ENCODE assay signal across 8 mouse cellular contexts in genomic region chr15:88921131-88921991, GRCm38 (mm10). TPM values are rescaled to one million over a fixed set of nuclear protein-coding genes. Genes with fewer than 3 reads are reported as not detected.
DNase-seq lines count a peak whose midpoint lies in the region; ATAC-seq lines count a peak whose summit lies in the region.

No protein-coding gene starts in this region.

- H3K36me3 ChIP-seq in intestine, embryonic 16.5 days (ENCODE audit: control insufficient read depth, insufficient read depth, low read length): no peaks in the 10 kb centered on the region
- no peaks in the 10 kb centered on the region for H3K36me3 ChIP-seq in midbrain, embryonic 14.5 days (ENCODE audit: control insufficient read depth, insufficient read depth, low read length)

- intact Hi-C loops in left cerebral cortex, postnatal 25 days (cut with DNase I): loop anchor here (1.0 to 5.0 kb wide), 2 partner anchors 44 to 93 kb away; no protein-coding TSS in a partner anchor

- no peak overlapping the region for H3K9ac ChIP-seq in intestine, embryonic 16.5 days (ENCODE audit: low read depth, low read length)
- H3K9ac ChIP-seq in midbrain, embryonic 14.5 days (replicated peaks; ENCODE audit: low read length): no peak overlapping the region

- no peak overlapping the region for H3K27ac ChIP-seq in intestine, embryonic 16.5 days (ENCODE audit: low read length)
- no peak overlapping the region for H3K27ac ChIP-seq in midbrain, embryonic 14.5 days (replicated peaks; ENCODE audit: low read depth, low read length)

- no peak overlapping the region for H3K4me2 ChIP-seq in intestine, embryonic 16.5 days (ENCODE audit: low read depth, low read length)
- no peak overlapping the region for H3K4me2 ChIP-seq in midbrain, embryonic 14.5 days (ENCODE audit: low read length)

- DNase-seq in 3134 (ENCODE audit: extremely low read depth, insufficient read length, low spot score): peak; percentile 29
- DNase-seq in adrenal gland, adult 18-20 months (ENCODE audit: low spot score in 2 of 2): peak; percentile 69 to 76
- peak; percentile 90 for DNase-seq in embryo, embryonic 10 days (ENCODE audit: low spot score)
- DNase-seq in gastrocnemius, postnatal 10 days: peak; percentile 77
- peak; percentile 84 to 89 for DNase-seq in left cerebral cortex, postnatal 25 days (ENCODE audit: low spot score in 2 of 2)
- peak; percentile 96 for DNase-seq in midbrain, embryonic 14.5 days
- DNase-seq in spleen, postnatal 4 days (ENCODE audit: low spot score in 2 of 2): peak; percentile 51 to 83

- peak; percentile 69 for ATAC-seq in intestine, embryonic 16.5 days
- no peak for ATAC-seq in midbrain, embryonic 14.5 days (ENCODE audit: low FRiP score, low TSS enrichment)

- H3K4me3 ChIP-seq in intestine, embryonic 16.5 days (ENCODE audit: low read length): no peak overlapping the region
- H3K4me3 ChIP-seq in midbrain, embryonic 14.5 days (replicated peaks; ENCODE audit: low read depth, low read length): no peak overlapping the region

- peaks cover 12% of the 10 kb centered on the region for H3K4me1 ChIP-seq in intestine, embryonic 16.5 days (ENCODE audit: control insufficient read depth, insufficient read depth, low read length)
- no peaks in the 10 kb centered on the region for H3K4me1 ChIP-seq in midbrain, embryonic 14.5 days (ENCODE audit: control insufficient read depth, insufficient read depth, low read length)

- H3K9me3 ChIP-seq in intestine, embryonic 16.5 days (ENCODE audit: control insufficient read depth, low read length): no peaks in the 10 kb centered on the region
- H3K9me3 ChIP-seq in midbrain, embryonic 14.5 days (ENCODE audit: control insufficient read depth, low read length): no peaks in the 10 kb centered on the region

- 22% methylated on average over 12 of the region's 12 CpGs for WGBS in intestine, embryonic 16.5 days
- 28% methylated on average over 12 of the region's 12 CpGs for WGBS in midbrain, embryonic 14.5 days

- no peaks in the 10 kb centered on the region for H3K27me3 ChIP-seq in intestine, embryonic 16.5 days (replicated peaks; ENCODE audit: control insufficient read depth, insufficient read depth, low read length)
- no peaks in the 10 kb centered on the region for H3K27me3 ChIP-seq in midbrain, embryonic 14.5 days (ENCODE audit: control insufficient read depth, insufficient read depth, low read length)

RNA-seq across cellular contexts. Expression of gene Ttll8, which starts 32.9 kb away (rescaled TPM):
- total RNA-seq in adrenal gland, adult 18-20 months (2021): under 1 TPM in 1 of 2 experiments, not detected in 1; 0.10 TPM
- not detected for total RNA-seq in gastrocnemius, postnatal 10 days (2021)
- not detected in 2 replicates for polyA plus RNA-seq in intestine, embryonic 16.5 days (2015; fragmentation: Nextera tagmentation; extraction: Ambion mirVana)
- total RNA-seq in left cerebral cortex, postnatal 25 days (2021): 1 to 10 TPM; 1.3 to 1.7 TPM
- not detected in 2 replicates for polyA plus RNA-seq in midbrain, embryonic 14.5 days (2014; fragmentation: Nextera tagmentation; extraction: Ambion mirVana)

RNA-seq across cellular contexts. Expression of gene Mlc1, which starts 57.4 kb away (rescaled TPM):
- total RNA-seq in adrenal gland, adult 18-20 months (2021): not detected
- under 1 TPM; 0.07 to 0.20 TPM for total RNA-seq in gastrocnemius, postnatal 10 days (2021)
- not detected in 2 replicates for polyA plus RNA-seq in intestine, embryonic 16.5 days (2015; fragmentation: Nextera tagmentation; extraction: Ambion mirVana)
- 100 to 1,000 TPM; 101 to 103 TPM for total RNA-seq in left cerebral cortex, postnatal 25 days (2021)
- 6.4 and 7.6 TPM in 2 replicates for polyA plus RNA-seq in midbrain, embryonic 14.5 days (2014; fragmentation: Nextera tagmentation; extraction: Ambion mirVana)

RNA-seq across cellular contexts. Expression of gene Pim3, which starts 59.4 kb away (rescaled TPM):
- 10 to 100 TPM; 74.3 to 84.7 TPM for total RNA-seq in adrenal gland, adult 18-20 months (2021)
- total RNA-seq in gastrocnemius, postnatal 10 days (2021): 10 to 100 TPM; 14.8 to 19.4 TPM
- polyA plus RNA-seq in intestine, embryonic 16.5 days (2015; fragmentation: Nextera tagmentation; extraction: Ambion mirVana): 45.7 and 46.3 TPM in 2 replicates
- 10 to 100 TPM; 35.7 to 35.9 TPM for total RNA-seq in left cerebral cortex, postnatal 25 days (2021)
- polyA plus RNA-seq in midbrain, embryonic 14.5 days (2014; fragmentation: Nextera tagmentation; extraction: Ambion mirVana): 49.1 and 53.2 TPM in 2 replicates

Comparison
In these comparisons a context has a peak if more than half of its experiments do, and no peak if none do; other contexts are left out.
1. DNase-seq: peak in every context shown above with its lines; median percentile 96 in midbrain, embryonic 14.5 days; 90 in embryo, embryonic 10 days; 86 in left cerebral cortex, postnatal 25 days; 77 in gastrocnemius, postnatal 10 days; 72 in adrenal gland, adult 18-20 months; 67 in spleen, postnatal 4 days; 29 in 3134.
2. RNA of gene Mlc1, which starts 57.4 kb away (total RNA-seq): 101 to 103 TPM in left cerebral cortex, postnatal 25 days; 0.07 to 0.20 TPM in gastrocnemius, postnatal 10 days and not detected in adrenal gland, adult 18-20 months; every median in the first group is over 10 times any median in the second.